Mouse (Mus musculus) forebrain, embryonic 16.5 days (tissue): ENCODE results near the gene Cox17. TPM values are rescaled to one million over a fixed set of nuclear protein-coding genes. Genes with fewer than 3 reads are reported as not detected.

Experiments
- ATAC-seq: fragments of 200-750 bp; cut with Nextera tagmentation; 2 replicates; pipeline ENCODE4 v1.8.0; 2017; ENCODE audit warnings: mild to moderate bottlenecking, moderate library complexity
- H3K27ac ChIP-seq: fragments of 300-500 bp; sonication (generic); 2 replicates; pipeline ENCODE4 v1.5.1; 2014; ENCODE audit warnings: low read length, control low read depth
- H3K27me3 ChIP-seq: fragments of 300-500 bp; sonication (generic); replicated peaks from 2 replicates; pipeline ENCODE4 v1.6.1; 2014; ENCODE audit warnings: low read length; ENCODE audit not compliant: control insufficient read depth, insufficient read depth
- H3K36me3 ChIP-seq: fragments of 300-500 bp; sonication (generic); 2 replicates; pipeline ENCODE4 v1.6.1; 2014; ENCODE audit not compliant: control insufficient read depth, insufficient read depth
- H3K4me1 ChIP-seq: fragments of 300-500 bp; sonication (generic); replicated peaks from 2 replicates; pipeline ENCODE4 v1.6.1; 2014; ENCODE audit warnings: low read length; ENCODE audit not compliant: control insufficient read depth, insufficient read depth
- H3K4me2 ChIP-seq: fragments of 300-500 bp; sonication (generic); 2 replicates; pipeline ENCODE4 v1.6.1; 2014; ENCODE audit warnings: mild to moderate bottlenecking, low read length, control low read depth
- H3K4me3 ChIP-seq: fragments of 300-500 bp; sonication (generic); replicated peaks from 2 replicates; pipeline ENCODE4 v1.5.1; 2014; ENCODE audit warnings: mild to moderate bottlenecking, low read length, control low read depth
- H3K9ac ChIP-seq: fragments of 300-500 bp; sonication (generic); replicated peaks from 2 replicates; pipeline ENCODE4 v1.6.1; 2014; ENCODE audit warnings: low read depth, low read length, control low read depth
- H3K9me3 ChIP-seq: fragments of 300-500 bp; sonication (generic); 2 replicates; pipeline ENCODE4 v1.6.1; 2016; ENCODE audit warnings: low read length; ENCODE audit not compliant: control insufficient read depth
- WGBS: fragments of 180-500 bp; shearing (Covaris S2); extraction: QIAGEN DNeasy Blood & Tissue Kit; methylation state at CpG from one replicate; pipeline ENCODE4 v1.1.7; 2014; 5-methylcytosine and 5-hydroxymethylcytosine counted together
- polyA plus RNA-seq: library from polyadenylated mRNA; unstranded; fragments of >200 nt; fragmentation: Nextera tagmentation; extraction: Ambion mirVana; gene quantifications from 2 replicates; pipeline ENCODE4 v1.2.1, GENCODE M21; 2015

The Cox17 gene
- polyA plus RNA-seq, 1 experiment from 2014 or later: 88.6 TPM

DNA sequence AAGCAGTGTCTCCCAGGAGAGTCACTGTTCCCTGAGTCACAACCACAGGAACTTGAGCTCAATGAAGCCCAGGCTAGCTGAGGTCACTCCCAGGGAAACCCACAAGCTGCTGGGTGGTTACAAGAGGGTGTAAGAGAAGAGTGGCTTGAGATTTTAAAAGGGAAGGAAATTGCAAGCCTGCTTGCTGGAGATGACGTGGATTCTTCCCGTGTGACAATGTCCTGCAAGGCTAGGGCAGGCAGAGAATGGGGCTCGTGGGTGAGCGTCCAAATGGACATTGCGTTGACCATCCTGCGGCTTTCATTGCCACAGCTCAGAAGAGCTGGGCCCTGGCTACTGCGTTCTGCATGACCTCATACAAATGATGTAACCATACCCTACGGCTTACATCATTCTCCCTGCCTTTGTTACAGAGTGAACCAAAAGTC is 47.4 kb downstream of the Cox17 start:
- H3K27ac ChIP-seq: no peak overlapping the region
- 81% methylated on average over 8 of the region's 8 CpGs for WGBS
- no peaks in the 10 kb centered on the region for H3K9me3 ChIP-seq

DNA sequence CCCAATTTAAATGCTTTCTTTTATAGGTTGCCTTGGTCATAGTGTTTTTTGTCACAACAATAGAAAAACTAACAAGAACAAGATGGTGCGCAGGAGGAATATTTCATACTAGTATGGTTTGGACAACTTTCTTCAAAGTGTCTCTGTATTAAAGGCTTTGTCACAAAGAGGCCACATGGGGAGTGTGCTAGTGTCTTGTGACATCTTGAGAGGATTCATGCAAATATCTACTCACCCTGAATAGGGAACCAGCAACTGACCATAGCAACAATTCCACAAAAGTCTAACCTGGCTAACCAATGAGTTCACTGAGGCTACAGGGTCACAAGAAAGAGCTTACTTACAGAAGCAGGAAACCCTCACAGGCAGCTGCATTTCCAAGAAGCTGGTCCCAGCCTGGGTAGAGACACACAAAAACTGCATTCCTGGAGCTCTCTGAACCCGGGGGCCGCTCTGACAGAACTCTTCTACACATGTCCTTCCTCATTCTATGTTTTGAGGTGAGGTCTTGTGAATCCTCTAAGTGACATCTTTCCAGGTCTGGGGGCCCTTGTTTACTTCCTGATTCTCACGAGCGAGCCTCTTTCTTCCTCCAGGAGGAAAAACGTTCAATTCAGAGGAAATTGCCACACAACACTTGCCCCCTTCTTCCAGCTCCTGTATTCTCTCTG is 48.4 kb downstream of the Cox17 start:
- Histone ChIP-seq H3K27me3 (no peaks in the 10 kb centered on the region), H3K4me2 (no peak overlapping the region), H3K27ac (no peak overlapping the region), H3K36me3 (no peaks in the 10 kb centered on the region), H3K4me3 (no peak overlapping the region), H3K9me3 (no peaks in the 10 kb centered on the region), H3K4me1 (peaks cover 12% of the 10 kb centered on the region), H3K9ac (no peak overlapping the region)
- no peak for ATAC-seq
- 72% methylated on average over 6 of the region's 6 CpGs for WGBS

More for the DNA sequence above, 47.4 kb downstream of the Cox17 start:
- no peaks in the 10 kb centered on the region for H3K36me3 ChIP-seq
- no peak for ATAC-seq
- H3K9ac ChIP-seq: no peak overlapping the region
- H3K27me3 ChIP-seq: no peaks in the 10 kb centered on the region
- peaks cover 2% of the 10 kb centered on the region for H3K4me1 ChIP-seq
- H3K4me3 ChIP-seq: no peak overlapping the region
- H3K4me2 ChIP-seq: no peak overlapping the region

DNA sequence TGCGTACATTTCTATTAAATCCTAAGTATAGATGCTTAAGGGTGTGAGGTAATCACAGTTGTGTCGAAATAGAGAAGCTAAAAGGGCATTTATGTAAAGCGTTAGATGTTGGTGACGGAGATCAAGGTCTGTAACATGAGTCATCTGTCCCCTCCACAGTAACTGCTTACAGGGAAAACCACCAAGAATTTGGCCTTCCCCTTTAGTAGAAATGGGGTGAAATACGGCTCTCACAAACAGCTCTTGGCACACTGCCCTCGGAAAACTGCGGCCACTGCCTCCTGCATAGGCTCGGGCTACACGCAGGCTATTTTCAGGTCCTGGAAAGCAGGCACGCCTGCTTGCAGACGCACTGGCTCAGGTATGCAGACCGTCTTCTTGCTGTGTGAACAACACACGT is 49.4 kb downstream of the Cox17 start:
- WGBS: 60% methylated on average over 13 of the region's 13 CpGs
- H3K4me2 ChIP-seq: no peak overlapping the region
- H3K4me3 ChIP-seq: no peak overlapping the region
- no peak for ATAC-seq
- peaks cover 14% of the 10 kb centered on the region for H3K4me1 ChIP-seq
- H3K27ac ChIP-seq: no peak overlapping the region
- H3K9ac ChIP-seq: no peak overlapping the region
- H3K9me3 ChIP-seq: no peaks in the 10 kb centered on the region
- no peaks in the 10 kb centered on the region for H3K27me3 ChIP-seq
- no peaks in the 10 kb centered on the region for H3K36me3 ChIP-seq

DNA sequence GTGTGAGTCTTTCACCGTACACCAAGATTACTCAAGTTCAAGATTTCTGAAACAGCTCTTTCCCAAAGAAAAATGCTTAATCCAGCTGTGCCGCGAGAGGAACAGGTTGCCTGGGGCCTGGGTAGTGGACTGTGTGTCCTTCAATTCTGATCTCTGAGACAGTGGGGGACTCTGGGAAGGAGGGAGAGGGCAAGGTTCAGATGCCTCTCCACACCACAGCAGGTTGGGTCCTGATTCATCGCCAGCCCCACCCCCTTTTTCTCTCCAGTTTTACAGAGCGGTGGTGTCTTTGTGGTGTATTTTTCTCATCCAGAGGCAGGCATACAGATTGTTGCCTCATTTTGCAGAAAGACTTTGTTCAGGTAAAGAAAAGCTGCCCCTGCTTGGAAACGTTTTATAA is 51.5 kb downstream of the Cox17 start:
- Histone ChIP-seq H3K36me3 (no peaks in the 10 kb centered on the region), H3K4me3 (no peak overlapping the region), H3K27ac (no peak overlapping the region), H3K4me1 (peaks cover 14% of the 10 kb centered on the region), H3K4me2 (no peak overlapping the region), H3K27me3 (no peaks in the 10 kb centered on the region), H3K9ac (no peak overlapping the region), H3K9me3 (no peaks in the 10 kb centered on the region)
- ATAC-seq: no peak
- 91% methylated on average over 6 of the region's 6 CpGs for WGBS

DNA sequence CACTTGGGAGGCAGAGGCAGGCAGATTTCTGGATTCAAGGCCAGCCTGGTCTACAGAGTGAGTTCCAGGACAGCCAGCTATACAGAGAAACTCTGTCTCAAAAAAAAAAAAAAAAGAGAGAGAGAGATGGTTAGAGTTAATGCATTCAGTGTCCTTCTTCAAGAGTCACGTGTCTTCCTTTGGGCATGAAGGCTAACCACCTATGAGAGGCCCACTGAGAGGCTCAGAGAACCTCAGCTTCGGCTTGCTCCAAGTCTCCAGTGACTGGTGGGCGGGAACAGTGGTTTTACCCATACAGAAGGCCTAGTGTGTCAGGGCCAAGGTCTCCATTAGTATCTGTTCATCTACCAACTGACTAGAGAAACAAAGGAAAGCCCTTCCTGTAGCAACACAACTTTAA is 52.3 kb downstream of the Cox17 start:
- Histone ChIP-seq H3K4me1 (peaks cover 14% of the 10 kb centered on the region), H3K4me2 (peak overlapping the region; percentile 60), H3K4me3 (no peak overlapping the region), H3K27me3 (no peaks in the 10 kb centered on the region), H3K9ac (peak overlapping the region; percentile 49), H3K9me3 (no peaks in the 10 kb centered on the region), H3K36me3 (no peaks in the 10 kb centered on the region), H3K27ac (no peak overlapping the region)
- 80% methylated on average over 3 of the region's 3 CpGs for WGBS
- no peak; the same call in 1 of the 2 replicates for ATAC-seq

DNA sequence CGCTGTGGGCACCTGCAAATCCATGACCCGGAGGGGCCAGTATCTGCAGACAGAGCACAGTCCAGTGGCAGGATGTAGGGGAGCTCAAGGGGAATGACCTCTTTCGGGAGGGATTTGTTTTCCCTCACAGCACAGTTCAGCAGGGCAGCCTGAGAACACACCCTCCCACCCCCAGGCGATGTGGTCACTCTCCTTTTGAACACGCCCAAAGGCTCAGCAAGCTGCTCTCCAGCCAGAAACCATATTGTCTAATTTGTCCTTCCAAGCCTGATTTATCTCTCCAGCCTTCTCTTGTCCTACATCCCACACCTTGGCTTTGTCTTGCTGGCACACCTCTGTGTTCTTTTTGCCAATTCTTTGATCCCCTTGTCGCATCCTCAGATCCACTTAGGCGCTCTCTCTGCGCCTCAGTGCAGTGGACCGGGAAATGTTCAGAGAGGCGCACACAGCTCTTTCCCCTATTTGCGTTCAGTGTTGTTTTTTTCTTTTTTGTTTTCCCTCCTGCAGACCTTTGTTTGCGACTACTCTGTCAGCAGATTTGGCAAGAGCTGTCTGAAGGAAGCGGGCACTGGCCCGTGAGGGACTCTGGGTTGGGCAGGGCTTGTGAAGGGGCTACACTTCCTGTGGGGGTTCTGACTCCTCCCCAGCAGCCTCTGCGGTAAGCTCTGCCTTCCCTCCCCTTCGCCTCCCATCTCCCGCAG is 52.9 kb downstream of the Cox17 start:
- peaks cover 14% of the 10 kb centered on the region for H3K4me1 ChIP-seq
- H3K9ac ChIP-seq: peak overlapping the region; percentile 49
- peak overlapping the region; percentile 57 for H3K27ac ChIP-seq
- H3K27me3 ChIP-seq: no peaks in the 10 kb centered on the region
- peak overlapping the region; percentile 60 for H3K4me2 ChIP-seq
- WGBS: 10% methylated on average over 17 of the region's 17 CpGs
- ATAC-seq: peak; percentile 99
- H3K4me3 ChIP-seq: peak overlapping the region; percentile 43
- no peaks in the 10 kb centered on the region for H3K36me3 ChIP-seq
- H3K9me3 ChIP-seq: no peaks in the 10 kb centered on the region

DNA sequence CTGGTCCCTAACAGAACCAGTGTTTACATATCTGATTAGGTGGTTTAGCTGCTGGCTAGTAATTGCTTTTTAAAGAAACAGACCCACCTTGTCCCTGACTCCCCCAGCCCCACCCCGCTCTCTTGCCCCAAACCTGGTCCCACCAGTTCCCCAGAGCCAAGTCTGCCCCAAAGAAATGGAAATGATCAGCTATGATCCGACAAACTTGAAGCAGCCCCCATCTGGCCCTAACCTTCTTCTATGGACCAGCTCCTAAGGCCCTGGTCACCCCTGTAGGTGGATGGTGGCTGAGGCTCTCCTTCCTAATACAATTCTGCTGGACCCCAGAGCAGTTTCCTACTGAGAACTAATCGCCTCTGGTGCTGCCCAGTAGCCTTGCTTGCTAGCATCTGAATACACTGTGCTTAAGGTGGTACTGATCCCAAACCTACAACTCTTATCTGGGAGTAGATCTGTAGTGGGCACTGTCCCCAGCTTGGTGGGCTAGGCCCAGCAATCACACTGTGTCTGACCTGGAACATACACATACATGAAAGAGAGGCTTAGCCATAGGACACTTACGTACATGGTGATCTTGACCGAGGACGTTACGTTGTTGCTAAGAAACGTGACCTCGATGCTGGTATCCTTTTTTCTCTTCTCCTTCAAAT is 53.6 kb downstream of the Cox17 start:
- Histone ChIP-seq H3K27me3 (no peaks in the 10 kb centered on the region), H3K36me3 (no peaks in the 10 kb centered on the region), H3K27ac (no peak overlapping the region; the same call in 1 of the 2 replicates), H3K4me3 (peak overlapping the region; percentile 43), H3K9me3 (no peaks in the 10 kb centered on the region), H3K4me2 (peak overlapping the region; percentile 60), H3K4me1 (peaks cover 14% of the 10 kb centered on the region), H3K9ac (peak overlapping the region; percentile 49)
- 78% methylated on average over 9 of the region's 9 CpGs for WGBS
- peak; percentile 29; the same call in 1 of the 2 replicates for ATAC-seq

DNA sequence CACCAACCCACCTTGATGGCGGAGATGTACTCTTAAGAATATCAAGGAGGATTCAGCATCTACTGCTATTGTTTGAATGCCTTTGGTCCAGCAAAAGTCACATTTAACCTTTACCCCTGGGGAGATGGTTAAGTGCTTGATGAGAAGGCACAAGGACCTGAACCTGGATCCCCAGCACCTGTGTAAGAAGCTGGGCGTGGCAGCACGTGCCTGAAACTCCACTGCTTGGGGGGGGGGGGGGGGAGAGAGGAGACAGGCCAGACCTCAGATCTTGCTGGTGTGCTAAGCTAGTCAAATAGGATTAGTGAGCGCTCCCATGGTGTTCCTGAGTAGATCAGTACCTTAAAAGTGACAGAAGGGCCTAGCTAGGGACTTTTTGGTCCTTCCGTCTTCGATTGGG is 54.7 kb downstream of the Cox17 start:
- no peaks in the 10 kb centered on the region for H3K27me3 ChIP-seq
- H3K36me3 ChIP-seq: no peaks in the 10 kb centered on the region
- H3K9me3 ChIP-seq: no peaks in the 10 kb centered on the region
- peaks cover 14% of the 10 kb centered on the region for H3K4me1 ChIP-seq
- H3K9ac ChIP-seq: no peak overlapping the region
- no peak overlapping the region for H3K4me2 ChIP-seq
- no peak overlapping the region for H3K4me3 ChIP-seq
- no peak for ATAC-seq
- H3K27ac ChIP-seq: no peak overlapping the region
- WGBS: 78% methylated on average over 6 of the region's 6 CpGs
